Mouse (Mus musculus): Measurements from ENCODE around the gene Smim11. TPM values are rescaled to one million over a fixed set of nuclear protein-coding genes. Genes with fewer than 3 reads are reported as not detected.

Smim11 gene
- polyA plus RNA-seq, 1 experiment from 2014 or later, result 122 TPM

DNA sequence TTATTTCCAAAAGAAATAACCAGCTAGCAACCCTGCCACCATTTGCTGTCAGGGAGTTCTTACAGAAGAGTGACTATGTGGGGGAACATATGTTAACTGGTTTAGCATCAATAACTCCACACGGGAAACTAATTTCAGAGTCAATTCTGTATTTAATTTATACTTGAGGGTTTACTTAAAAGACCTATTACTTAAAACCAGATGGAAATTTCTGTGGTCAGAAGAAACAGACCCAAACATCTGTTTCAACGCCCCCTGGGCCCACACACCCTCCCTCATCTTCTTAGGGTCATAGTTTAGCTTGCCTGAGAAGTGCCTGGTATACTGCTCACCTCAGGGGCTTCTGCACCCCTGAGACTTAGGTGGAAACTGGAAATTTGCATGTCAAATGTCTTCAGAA, 52.8 kb downstream of the Smim11 start:
- no peak overlapping the region for H3K4me3 ChIP-seq (ENCODE audit: low read depth, low read length)
- ATAC-seq (ENCODE audit: low FRiP score, low TSS enrichment), result no peak
- H3K4me1 ChIP-seq (replicated peaks; ENCODE audit: control insufficient read depth, insufficient read depth), result no peaks in the 10 kb centered on the region
- no peak overlapping the region for H3K4me2 ChIP-seq (replicated peaks; ENCODE audit: low read depth)
- no peak overlapping the region for H3K27ac ChIP-seq (replicated peaks)
- no peak for DNase-seq (ENCODE audit: low spot score)
- no peaks in the 10 kb centered on the region for H3K9me3 ChIP-seq (ENCODE audit: control insufficient read depth, low read length)
- no peaks in the 10 kb centered on the region for H3K36me3 ChIP-seq (ENCODE audit: control insufficient read depth, insufficient read depth, low read length)
- H3K9ac ChIP-seq (ENCODE audit: low read length), result no peak overlapping the region
- no peaks in the 10 kb centered on the region for H3K27me3 ChIP-seq (ENCODE audit: control insufficient read depth, insufficient read depth, low read length)
- TF ChIP-seq CTCF (IDR thresholded peaks at IDR 0.05; ENCODE audit: low read depth) (no peak), EP300 (optimal IDR thresholded peaks at IDR 0.05) (no peak)
- WGBS, result 52% methylated on average over 2 of the region's 2 CpGs

DNA sequence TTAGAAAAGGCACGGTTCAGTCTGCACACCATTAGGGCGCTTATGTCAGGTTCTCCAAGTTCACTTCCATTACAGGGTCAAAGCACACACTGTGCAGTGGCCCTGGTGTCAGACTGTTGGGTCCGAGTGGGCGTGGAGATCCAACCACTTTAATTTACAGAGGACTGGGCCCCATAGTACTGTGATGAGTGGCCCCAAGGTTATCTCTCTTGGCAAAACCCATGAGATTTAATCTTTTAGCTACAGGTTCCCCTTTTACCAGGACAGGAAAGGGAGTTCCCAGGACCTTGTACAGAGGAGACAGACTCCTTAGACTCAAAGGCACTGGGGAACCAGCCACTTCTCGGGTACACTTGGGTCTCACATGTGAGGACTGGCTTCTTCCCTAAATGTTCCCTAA, 54.3 kb downstream of the Smim11 start:
- no peaks in the 10 kb centered on the region for H3K9me3 ChIP-seq (ENCODE audit: control insufficient read depth, low read length)
- no peak overlapping the region for H3K4me3 ChIP-seq (ENCODE audit: low read depth, low read length)
- no peaks in the 10 kb centered on the region for H3K27me3 ChIP-seq (ENCODE audit: control insufficient read depth, insufficient read depth, low read length)
- no peaks in the 10 kb centered on the region for H3K36me3 ChIP-seq (ENCODE audit: control insufficient read depth, insufficient read depth, low read length)
- 62% methylated on average over 5 of the region's 5 CpGs for WGBS
- no peak overlapping the region for H3K27ac ChIP-seq (replicated peaks)
- no peak for TF ChIP-seq EP300 (optimal IDR thresholded peaks at IDR 0.05)
- TF ChIP-seq CTCF (IDR thresholded peaks at IDR 0.05; ENCODE audit: low read depth), result no peak
- H3K4me2 ChIP-seq (replicated peaks; ENCODE audit: low read depth), result no peak overlapping the region
- no peak overlapping the region for H3K9ac ChIP-seq (ENCODE audit: low read length)
- ATAC-seq (ENCODE audit: low FRiP score, low TSS enrichment) (no peak), DNase-seq (ENCODE audit: low spot score) (no peak)
- no peaks in the 10 kb centered on the region for H3K4me1 ChIP-seq (replicated peaks; ENCODE audit: control insufficient read depth, insufficient read depth)

DNA sequence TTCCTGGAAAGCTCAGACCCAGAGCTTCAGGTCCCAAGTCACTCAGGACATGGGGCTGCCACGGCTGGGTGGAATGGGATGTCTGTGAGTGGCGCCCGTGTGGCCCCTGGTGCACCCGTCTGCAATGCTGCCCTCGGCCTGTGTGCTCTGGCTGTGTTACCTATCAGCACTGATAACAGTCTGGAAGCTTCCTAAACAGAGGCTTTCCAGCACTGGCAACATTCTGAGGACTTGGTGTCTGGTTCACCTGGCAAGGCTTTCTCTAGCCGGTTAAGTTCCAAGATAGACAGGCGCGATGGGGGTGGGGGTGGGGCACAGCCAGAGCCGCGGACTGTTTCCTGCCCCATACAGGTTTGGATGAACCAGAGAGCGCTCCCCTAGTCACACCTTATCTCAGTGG, 54.9 kb downstream of the Smim11 start:
- Histone ChIP-seq H3K27ac (replicated peaks) (no peak overlapping the region), H3K4me3 (ENCODE audit: low read depth, low read length) (no peak overlapping the region), H3K36me3 (ENCODE audit: control insufficient read depth, insufficient read depth, low read length) (no peaks in the 10 kb centered on the region), H3K9ac (ENCODE audit: low read length) (no peak overlapping the region), H3K4me1 (replicated peaks; ENCODE audit: control insufficient read depth, insufficient read depth) (no peaks in the 10 kb centered on the region), H3K9me3 (ENCODE audit: control insufficient read depth, low read length) (no peaks in the 10 kb centered on the region), H3K27me3 (ENCODE audit: control insufficient read depth, insufficient read depth, low read length) (no peaks in the 10 kb centered on the region), H3K4me2 (replicated peaks; ENCODE audit: low read depth) (no peak overlapping the region)
- DNase-seq (ENCODE audit: low spot score) (no peak), ATAC-seq (ENCODE audit: low FRiP score, low TSS enrichment) (no peak)
- WGBS, result 68% methylated on average over 11 of the region's 11 CpGs
- TF ChIP-seq CTCF (IDR thresholded peaks at IDR 0.05; ENCODE audit: low read depth) (no peak), EP300 (optimal IDR thresholded peaks at IDR 0.05) (no peak)

DNA sequence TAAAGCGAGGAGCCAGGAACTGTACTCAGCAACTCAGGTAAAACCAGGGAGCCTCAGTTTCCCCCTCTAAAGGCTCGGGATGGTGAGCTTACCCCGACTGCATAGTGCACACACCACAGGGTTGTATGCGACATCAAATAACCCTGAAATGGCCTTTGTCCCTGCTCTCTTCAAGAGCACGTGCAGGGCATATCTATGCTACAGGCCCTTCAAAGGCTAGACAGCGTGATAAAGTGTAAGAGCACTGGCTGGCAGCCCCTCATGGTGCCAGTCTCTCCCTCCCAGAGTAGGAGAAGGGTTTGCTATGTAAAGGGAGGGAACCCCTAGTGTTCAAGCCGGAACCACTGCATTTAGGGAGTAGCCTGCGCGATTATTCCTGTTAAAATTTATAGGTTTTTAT, 55.9 kb downstream of the Smim11 start:
- 77% methylated on average over 9 of the region's 9 CpGs for WGBS
- Histone ChIP-seq H3K36me3 (ENCODE audit: control insufficient read depth, insufficient read depth, low read length) (no peaks in the 10 kb centered on the region), H3K9ac (ENCODE audit: low read length) (no peak overlapping the region), H3K4me3 (ENCODE audit: low read depth, low read length) (no peak overlapping the region), H3K27ac (replicated peaks) (no peak overlapping the region), H3K9me3 (ENCODE audit: control insufficient read depth, low read length) (no peaks in the 10 kb centered on the region), H3K4me1 (replicated peaks; ENCODE audit: control insufficient read depth, insufficient read depth) (no peaks in the 10 kb centered on the region), H3K27me3 (ENCODE audit: control insufficient read depth, insufficient read depth, low read length) (no peaks in the 10 kb centered on the region), H3K4me2 (replicated peaks; ENCODE audit: low read depth) (no peak overlapping the region)
- no peak for ATAC-seq (ENCODE audit: low FRiP score, low TSS enrichment)
- TF ChIP-seq CTCF (IDR thresholded peaks at IDR 0.05; ENCODE audit: low read depth), result no peak
- no peak for TF ChIP-seq EP300 (optimal IDR thresholded peaks at IDR 0.05)
- DNase-seq (ENCODE audit: low spot score), result no peak

DNA sequence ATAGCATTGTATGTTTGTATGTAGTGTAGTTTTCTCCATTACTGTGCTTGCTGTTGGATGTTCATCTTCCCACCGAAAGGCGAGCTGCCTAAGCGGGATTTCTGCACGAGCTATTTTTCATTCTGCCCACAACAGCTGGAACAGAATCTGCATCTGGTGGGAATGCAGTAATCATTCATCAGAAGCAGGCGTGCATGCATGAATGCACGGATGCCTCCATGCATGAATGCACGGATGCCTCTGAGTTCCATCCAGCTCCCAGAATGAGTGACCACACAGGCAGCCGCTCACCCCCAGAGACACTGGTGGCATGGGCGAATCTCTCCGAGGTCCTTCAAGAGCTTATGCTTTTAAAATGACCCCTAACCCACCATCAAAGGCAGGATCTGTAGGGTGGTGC, 56.5 kb downstream of the Smim11 start:
- no peak overlapping the region for H3K27ac ChIP-seq (replicated peaks)
- 75% methylated on average over 10 of the region's 10 CpGs for WGBS
- ATAC-seq (ENCODE audit: low FRiP score, low TSS enrichment) (no peak), DNase-seq (ENCODE audit: low spot score) (no peak)
- no peak overlapping the region for H3K4me3 ChIP-seq (ENCODE audit: low read depth, low read length)
- H3K9me3 ChIP-seq (ENCODE audit: control insufficient read depth, low read length), result no peaks in the 10 kb centered on the region
- no peak overlapping the region for H3K9ac ChIP-seq (ENCODE audit: low read length)
- H3K4me2 ChIP-seq (replicated peaks; ENCODE audit: low read depth), result no peak overlapping the region
- H3K4me1 ChIP-seq (replicated peaks; ENCODE audit: control insufficient read depth, insufficient read depth), result no peaks in the 10 kb centered on the region
- TF ChIP-seq CTCF (IDR thresholded peaks at IDR 0.05; ENCODE audit: low read depth), result no peak
- no peak for TF ChIP-seq EP300 (optimal IDR thresholded peaks at IDR 0.05)
- no peaks in the 10 kb centered on the region for H3K36me3 ChIP-seq (ENCODE audit: control insufficient read depth, insufficient read depth, low read length)
- H3K27me3 ChIP-seq (ENCODE audit: control insufficient read depth, insufficient read depth, low read length), result no peaks in the 10 kb centered on the region

DNA sequence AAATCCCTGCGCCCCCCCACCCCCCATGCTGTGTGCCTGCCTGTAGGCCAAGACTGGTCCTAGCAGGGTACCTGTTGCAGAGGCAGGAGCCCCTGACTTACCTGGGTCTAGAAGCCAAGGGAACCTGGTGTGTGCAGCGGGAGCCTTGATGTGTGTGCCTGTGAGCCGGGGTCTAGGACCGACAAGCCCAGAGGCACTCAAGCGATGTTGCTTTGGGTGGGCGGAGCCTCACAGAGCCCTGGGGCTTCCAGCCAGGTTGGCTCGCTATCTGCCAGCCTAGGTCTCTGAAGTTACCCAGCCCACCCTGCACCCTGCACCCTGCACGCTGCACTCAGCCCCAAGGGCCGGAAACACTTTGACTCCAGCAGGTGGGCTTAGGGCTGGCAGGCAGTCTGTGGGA, 57.6 kb downstream of the Smim11 start:
- no peak overlapping the region for H3K27ac ChIP-seq (replicated peaks)
- H3K4me3 ChIP-seq (ENCODE audit: low read depth, low read length), result no peak overlapping the region
- no peaks in the 10 kb centered on the region for H3K4me1 ChIP-seq (replicated peaks; ENCODE audit: control insufficient read depth, insufficient read depth)
- no peak overlapping the region for H3K9ac ChIP-seq (ENCODE audit: low read length)
- H3K4me2 ChIP-seq (replicated peaks; ENCODE audit: low read depth), result no peak overlapping the region
- H3K36me3 ChIP-seq (ENCODE audit: control insufficient read depth, insufficient read depth, low read length), result no peaks in the 10 kb centered on the region
- peak; percentile 50 for ATAC-seq (ENCODE audit: low FRiP score, low TSS enrichment)
- WGBS, result 34% methylated on average over 9 of the region's 9 CpGs
- no peaks in the 10 kb centered on the region for H3K27me3 ChIP-seq (ENCODE audit: control insufficient read depth, insufficient read depth, low read length)
- no peak for DNase-seq (ENCODE audit: low spot score)
- TF ChIP-seq EP300 (optimal IDR thresholded peaks at IDR 0.05) (no peak), CTCF (IDR thresholded peaks at IDR 0.05; ENCODE audit: low read depth) (no peak)
- H3K9me3 ChIP-seq (ENCODE audit: control insufficient read depth, low read length), result no peaks in the 10 kb centered on the region

Data from stomach, postnatal 0 days (tissue).